Mouse (Mus musculus) lung, postnatal 10 days (tissue): ENCODE results near the gene Kcnk5.

Experiments used
- DNase-seq: peaks from one replicate; pipeline ENCODE4 v3.0.0; 2021

Gene Kcnk5

DNA sequence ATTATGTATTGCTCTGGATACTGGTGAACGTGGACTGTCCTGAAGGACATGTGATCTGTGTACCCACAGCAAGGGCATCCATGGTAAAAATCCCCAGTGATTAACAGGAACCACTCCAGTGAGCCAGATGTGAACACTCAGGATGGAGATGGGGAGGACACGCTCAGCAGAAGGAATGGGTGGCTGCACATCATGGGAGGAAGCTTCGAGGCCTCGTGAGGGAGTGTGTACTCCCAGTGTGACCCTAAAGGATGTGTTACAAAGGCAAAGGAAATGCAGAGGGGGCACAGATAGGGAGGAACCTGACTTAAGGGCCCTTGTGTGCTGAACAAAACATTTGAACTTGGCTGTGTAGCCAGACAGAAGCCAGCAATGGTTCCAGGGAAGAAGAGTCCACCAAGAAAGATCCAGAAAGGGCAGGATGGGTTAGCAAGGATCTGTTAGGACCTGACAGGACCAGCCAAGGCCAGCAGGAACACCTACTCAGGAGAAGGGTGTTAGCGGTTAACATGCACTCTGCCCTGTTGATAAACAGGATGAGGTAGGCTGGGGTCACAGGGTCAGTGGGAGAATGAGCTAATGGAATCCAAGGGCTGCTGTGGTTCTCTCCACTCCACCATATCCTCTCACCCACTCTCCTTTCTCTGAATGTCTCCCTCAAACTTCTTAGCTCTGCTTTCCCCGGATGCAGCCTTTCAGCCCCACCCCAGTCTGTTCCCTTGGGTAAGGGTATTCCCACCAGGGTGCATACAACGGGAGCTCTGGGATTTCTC, 68.2 kb downstream of the Kcnk5 start:
- DNase-seq: peak; percentile 35

DNA sequence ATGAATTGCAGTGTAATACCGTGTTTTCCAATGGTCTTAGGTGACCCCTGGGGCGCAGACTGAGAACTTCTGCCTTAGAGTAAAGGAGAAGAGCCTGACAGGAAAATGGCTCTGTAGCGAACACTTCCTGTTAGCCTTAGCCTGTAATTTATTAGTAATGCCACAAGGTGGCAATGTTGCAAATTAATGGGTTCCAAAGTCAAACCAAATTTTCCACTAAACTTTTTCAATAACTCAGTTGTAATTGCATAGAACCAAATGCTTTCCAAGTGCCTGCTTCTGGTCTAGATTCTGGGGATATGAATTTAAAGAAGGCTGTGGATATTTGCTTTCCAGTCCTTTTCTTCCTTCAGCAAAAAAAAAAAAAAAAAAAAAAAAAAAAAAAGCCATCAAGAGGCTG, 69.4 kb downstream of the Kcnk5 start:
- DNase-seq: no peak

DNA sequence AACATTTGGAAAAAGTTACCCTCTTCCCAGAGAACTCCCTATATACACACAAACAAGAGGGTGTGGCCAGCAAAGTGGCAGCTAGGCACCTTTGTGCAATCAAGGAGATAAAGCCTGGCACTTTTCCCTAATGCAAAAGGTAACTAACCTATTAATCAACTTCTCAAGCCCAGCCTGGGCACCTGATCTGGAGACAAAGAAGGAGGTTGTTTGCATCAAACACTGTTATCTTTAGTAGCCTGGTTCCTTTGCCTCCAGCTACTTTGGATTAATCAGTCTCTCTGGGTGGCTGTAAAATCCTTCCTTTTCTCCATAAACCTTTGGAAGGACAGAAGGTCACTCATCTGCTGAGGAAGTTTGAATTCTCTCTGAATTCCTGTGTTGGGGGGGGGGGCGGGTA, 70.7 kb downstream of the Kcnk5 start:
- DNase-seq: no peak

DNA sequence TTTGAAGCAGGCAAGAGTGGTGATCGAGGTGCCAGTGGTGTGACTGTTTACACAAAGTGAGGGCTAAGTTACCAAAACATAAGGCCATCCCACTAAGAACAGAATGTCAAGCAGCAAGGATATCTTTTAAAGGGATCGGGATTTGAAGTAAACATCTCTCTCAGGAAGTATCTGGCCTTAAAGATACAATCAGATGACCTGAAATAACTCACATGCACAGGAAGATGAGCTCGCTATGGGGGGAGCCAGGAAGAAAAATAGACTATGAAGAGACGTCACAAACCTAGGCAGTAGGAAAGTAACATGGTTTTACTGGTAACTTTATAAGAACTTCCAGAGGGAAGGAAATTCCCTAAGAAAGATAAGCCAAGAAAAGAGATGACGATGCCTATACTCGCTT, 75.3 kb downstream of the Kcnk5 start:
- peak; percentile 42 for DNase-seq

DNA sequence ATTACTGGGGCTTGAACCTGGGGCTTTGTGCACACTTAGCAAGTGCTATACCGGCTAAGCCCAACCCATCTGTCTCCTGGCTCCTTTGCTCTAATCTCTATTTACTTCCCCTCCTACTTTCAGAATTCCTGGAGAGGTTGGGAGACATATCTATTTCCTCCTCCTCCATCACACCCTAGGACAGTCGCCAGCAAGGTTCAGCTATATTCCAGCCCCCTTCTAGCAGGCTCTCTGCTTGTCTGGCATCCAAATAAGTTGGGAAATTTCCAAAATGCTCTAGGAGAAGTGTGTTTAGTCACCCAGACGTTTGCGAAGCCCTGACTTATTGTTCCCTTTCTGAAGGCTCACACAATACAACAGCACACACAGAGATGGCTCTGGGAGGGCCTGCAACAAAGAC, 78.4 kb downstream of the Kcnk5 start:
- peak; percentile 72 for DNase-seq

DNA sequence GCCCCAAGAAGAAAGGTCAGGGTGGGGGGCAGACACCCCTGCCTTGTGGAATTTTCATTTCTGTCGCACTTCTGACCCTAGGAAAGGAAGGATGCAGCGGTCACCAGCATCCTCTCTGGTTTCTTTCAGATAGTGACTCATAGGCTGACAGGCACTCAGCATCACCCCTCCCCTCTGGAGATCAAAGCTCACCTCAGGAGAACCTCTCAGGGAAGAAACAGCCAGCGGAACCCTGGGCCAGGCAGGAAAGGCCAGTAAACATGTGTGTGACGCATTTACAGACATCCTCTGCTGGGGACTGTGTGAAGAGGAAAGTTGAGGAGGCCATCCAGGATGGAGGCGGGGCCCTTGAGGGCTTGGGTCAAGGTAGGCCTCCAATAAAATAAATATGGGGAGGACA, 83.5 kb downstream of the Kcnk5 start:
- peak; percentile 83 for DNase-seq

DNA sequence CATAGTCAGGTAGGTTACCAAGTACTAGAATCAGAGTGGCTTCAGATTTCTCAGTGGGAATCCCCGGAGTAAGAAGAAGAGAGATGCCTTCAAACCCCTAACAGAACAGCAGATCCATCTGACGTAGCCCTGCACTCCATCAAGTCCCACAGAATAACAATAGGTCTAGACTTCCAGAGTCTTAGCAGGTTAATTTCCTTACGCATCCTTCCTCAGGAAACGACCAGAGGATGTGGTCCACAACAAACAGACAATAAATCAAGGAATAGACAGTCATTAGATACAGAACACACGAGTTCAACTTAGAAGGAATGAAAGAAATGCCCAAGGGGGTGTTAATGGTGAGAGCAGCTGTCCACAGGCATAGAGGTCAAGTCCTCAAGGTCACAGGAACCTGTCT, 86.7 kb downstream of the Kcnk5 start:
- DNase-seq: no peak

DNA sequence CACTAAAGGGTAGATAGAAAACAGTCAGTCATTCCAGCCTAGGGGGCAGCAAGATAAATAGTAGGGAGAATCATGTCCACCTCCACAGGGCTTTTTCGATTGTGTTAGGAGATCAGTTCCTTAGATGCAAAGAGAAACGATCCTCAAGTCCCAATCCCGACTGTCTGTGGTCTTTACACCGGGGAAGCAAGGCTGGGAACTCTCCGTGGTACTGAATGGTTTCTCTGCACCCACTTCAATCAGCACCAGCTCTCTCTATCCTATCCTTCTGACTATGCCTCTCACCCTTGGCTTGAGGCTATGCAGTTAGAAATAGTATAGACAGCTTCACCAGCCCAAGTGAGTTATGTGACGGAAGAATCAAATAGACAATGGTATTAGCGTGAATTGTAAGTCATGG, 88.1 kb downstream of the Kcnk5 start:
- peak; percentile 76 for DNase-seq
